Mouse (Mus musculus): ENCODE data around the gene Fubp3.

- TF ChIP-seq CTCF (IDR thresholded peaks at IDR 0.05; ENCODE audit: control insufficient read depth, insufficient read depth, low read length) (no peak), POLR2A (IDR thresholded peaks at IDR 0.05; ENCODE audit: borderline replicate concordance, control insufficient read depth, low read depth, low read length) (no peak)
These were observed 41.3 kb downstream of the Fubp3 start for GRCm38 (mm10) chr2:31613781-31614180.

Measured in bone marrow, adult 2 months (tissue).